Mouse (Mus musculus) ES-E14 (cell line): ENCODE data around the gene Gm20662.

Experiments
- HCFC1 ChIP-seq: IDR thresholded peaks from 2 replicates; pipeline ENCODE4 v1.6.1; 2012; ENCODE audit warnings: low read length, inconsistent platforms, borderline replicate concordance; ENCODE audit not compliant: insufficient read depth
- MAFK ChIP-seq: IDR thresholded peaks from 2 replicates; pipeline ENCODE4 v1.6.1; 2014; ENCODE audit warnings: mild to moderate bottlenecking, low read depth, low read length, inconsistent platforms; ENCODE audit not compliant: insufficient read depth
- ZC3H11A ChIP-seq: IDR thresholded peaks from 2 replicates; pipeline ENCODE4 v1.6.1; 2012; ENCODE audit warnings: low read depth, mild to moderate bottlenecking, inconsistent platforms, low read length, borderline replicate concordance
- ZNF384 ChIP-seq: IDR thresholded peaks from 2 replicates; pipeline ENCODE4 v1.6.1; 2012; ENCODE audit warnings: low read depth, low read length, inconsistent platforms

DNA sequence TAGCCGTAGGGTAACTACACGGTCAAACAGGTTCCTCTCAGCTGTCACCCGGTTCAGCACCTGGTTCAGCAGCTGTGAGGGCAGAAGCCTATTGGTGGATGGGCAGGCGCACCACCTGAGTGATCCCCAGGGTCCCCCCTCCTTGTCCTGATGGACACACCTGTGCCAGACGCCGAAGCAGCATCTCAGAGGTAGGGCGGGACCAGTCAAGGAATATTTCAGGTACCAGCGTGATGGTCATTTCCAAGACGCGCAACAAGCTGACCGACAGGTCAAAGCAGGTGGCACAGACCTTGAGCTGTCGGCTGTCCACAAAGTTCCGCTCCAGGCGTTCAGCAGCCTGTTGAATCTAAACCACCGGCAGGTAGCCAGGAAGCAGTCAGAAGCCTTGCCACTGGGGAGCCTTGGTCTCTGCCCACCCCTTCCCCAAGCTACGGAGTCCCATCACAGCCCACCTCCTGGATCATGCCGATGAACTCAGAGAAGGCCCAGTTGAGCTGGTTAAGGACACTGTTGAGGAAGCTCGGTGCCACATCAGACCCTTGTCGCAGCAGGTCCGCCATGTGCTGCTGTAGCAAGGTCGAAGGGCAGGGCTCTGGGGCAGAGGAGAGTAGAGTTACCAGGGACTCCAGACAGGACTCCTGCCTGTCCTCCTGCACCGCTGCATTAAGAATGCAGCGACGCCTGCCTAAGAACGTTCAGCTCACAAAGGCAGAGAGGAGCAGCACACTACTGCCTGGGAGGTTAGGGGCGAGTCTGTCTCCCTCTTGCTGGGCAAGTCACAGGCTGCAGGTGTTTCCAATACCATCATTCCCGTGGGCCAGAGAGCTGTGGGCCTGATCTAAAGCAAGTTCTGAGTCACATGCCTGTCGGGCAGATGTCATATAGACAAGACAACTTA is 60.5 kb downstream of the Gm20662 start:
- TF ChIP-seq ZNF384 = no peak
- TF ChIP-seq MAFK = no peak
- no peak for TF ChIP-seq ZC3H11A
- TF ChIP-seq HCFC1 = no peak
